Mouse (Mus musculus) stomach, embryonic 16.5 days (tissue): ENCODE measurements at regions not wholly inside any gene's neighbourhood (a gene's known extent, or its start where the extent isn't known, plus 50 kb on each side); places are given as distances from the start of the nearest gene placed in this dataset.
"Not testable (repeated sequence)": the region's sequence is repeated elsewhere in the genome, so short reads cannot be mapped to it uniquely, and the experiment has no call there.

Experiments used
- ATAC-seq: fragments of 200-750 bp; cut with Nextera tagmentation; 2 replicates; pipeline ENCODE4 v1.8.0; 2017; ENCODE audit warnings: moderate number of reproducible peaks, moderate TSS enrichment; ENCODE audit not compliant: insufficient read depth, low FRiP score
- H3K27ac ChIP-seq: fragments of 300-500 bp; sonication (generic); 2 replicates; pipeline ENCODE4 v1.5.1; 2014; ENCODE audit warnings: low read length
- H3K27me3 ChIP-seq: fragments of 300-500 bp; sonication (generic); 2 replicates; pipeline ENCODE4 v1.6.1; 2014; ENCODE audit warnings: low read length, control low read depth, mixed read lengths; ENCODE audit not compliant: control insufficient read depth, insufficient read depth
- H3K36me3 ChIP-seq: fragments of 300-500 bp; sonication (generic); 2 replicates; pipeline ENCODE4 v1.6.1; 2014; ENCODE audit warnings: low read length; ENCODE audit not compliant: control insufficient read depth, insufficient read depth
- H3K4me1 ChIP-seq: fragments of 300-500 bp; sonication (generic); 2 replicates; pipeline ENCODE4 v1.6.1; 2014; ENCODE audit warnings: low read length, control low read depth, mixed read lengths; ENCODE audit not compliant: control insufficient read depth, insufficient read depth
- H3K4me2 ChIP-seq: fragments of 300-500 bp; sonication (generic); 2 replicates; pipeline ENCODE4 v1.6.1; 2014; ENCODE audit warnings: low read depth, low read length, mixed read lengths
- H3K4me3 ChIP-seq: fragments of 300-500 bp; sonication (generic); replicated peaks from 2 replicates; pipeline ENCODE4 v1.5.1; 2014; ENCODE audit warnings: mild to moderate bottlenecking, low read length
- H3K9ac ChIP-seq: fragments of 300-500 bp; sonication (generic); 2 replicates; pipeline ENCODE4 v1.6.1; 2014; ENCODE audit warnings: low read length
- H3K9me3 ChIP-seq: fragments of 300-500 bp; sonication (generic); replicated peaks from 2 replicates; pipeline ENCODE4 v1.6.1; 2016; ENCODE audit warnings: low read length, control low read depth; ENCODE audit not compliant: control insufficient read depth
- WGBS: fragments of 180-500 bp; shearing (Covaris S2); extraction: QIAGEN DNeasy Blood & Tissue Kit; methylation state at CpG from one replicate; pipeline ENCODE4 v1.1.7; 2014; 5-methylcytosine and 5-hydroxymethylcytosine counted together

DNA sequence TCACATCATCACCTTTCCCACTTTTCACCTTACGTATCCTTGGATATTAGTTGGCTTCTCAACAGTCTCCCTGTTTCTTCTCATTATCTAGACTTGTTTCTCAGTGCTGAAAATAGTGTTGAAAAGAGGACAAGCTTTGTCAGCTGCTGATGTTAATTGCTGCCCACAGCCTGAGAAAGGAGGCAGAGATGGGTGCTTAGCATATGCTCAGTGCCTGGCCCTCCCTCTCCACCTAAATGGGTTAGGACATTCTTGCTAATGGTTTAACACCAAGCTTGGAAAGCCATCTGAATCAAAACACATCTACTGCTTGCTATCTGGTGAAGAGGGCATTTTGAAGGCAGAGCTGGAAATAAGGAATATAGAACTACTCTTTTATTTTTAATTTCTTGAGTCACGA is 298.5 kb upstream of the Meis2 start:
- Histone ChIP-seq H3K36me3 (no peaks in the 10 kb centered on the region), H3K9me3 (no peaks in the 10 kb centered on the region), H3K4me1 (no peaks in the 10 kb centered on the region), H3K27ac (no peak overlapping the region), H3K4me3 (no peak overlapping the region), H3K9ac (no peak overlapping the region), H3K4me2 (no peak overlapping the region), H3K27me3 (no peaks in the 10 kb centered on the region)
- no peak for ATAC-seq
- 88% methylated on average over 2 of the region's 2 CpGs for WGBS

DNA sequence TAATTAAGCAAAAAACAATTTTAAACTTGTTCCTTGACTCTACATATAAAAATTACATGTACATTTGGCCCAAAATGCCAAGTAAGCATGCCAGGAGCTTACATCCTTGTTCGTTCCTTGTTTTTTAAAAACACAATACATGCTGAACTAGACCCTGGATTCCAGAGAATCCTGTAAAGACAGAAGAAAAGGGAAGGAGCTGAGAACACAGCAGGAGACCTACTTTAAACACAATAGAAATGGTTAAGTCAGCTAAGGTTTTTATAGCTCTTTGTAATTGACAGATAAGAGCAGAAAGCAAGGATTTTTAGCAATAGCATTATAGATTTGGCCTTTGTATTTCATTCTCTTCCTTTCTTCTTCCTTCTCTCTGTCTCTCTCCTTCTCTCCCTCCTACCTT is 292.5 kb upstream of the Meis2 start:
- no peak overlapping the region for H3K9ac ChIP-seq
- H3K27me3 ChIP-seq = no peaks in the 10 kb centered on the region
- WGBS = 76% methylated on average over 1 of the region's 1 CpGs
- H3K9me3 ChIP-seq = no peaks in the 10 kb centered on the region
- no peaks in the 10 kb centered on the region for H3K36me3 ChIP-seq
- no peak overlapping the region for H3K27ac ChIP-seq
- H3K4me1 ChIP-seq = no peaks in the 10 kb centered on the region
- no peak overlapping the region for H3K4me2 ChIP-seq
- no peak overlapping the region for H3K4me3 ChIP-seq
- ATAC-seq = no peak

DNA sequence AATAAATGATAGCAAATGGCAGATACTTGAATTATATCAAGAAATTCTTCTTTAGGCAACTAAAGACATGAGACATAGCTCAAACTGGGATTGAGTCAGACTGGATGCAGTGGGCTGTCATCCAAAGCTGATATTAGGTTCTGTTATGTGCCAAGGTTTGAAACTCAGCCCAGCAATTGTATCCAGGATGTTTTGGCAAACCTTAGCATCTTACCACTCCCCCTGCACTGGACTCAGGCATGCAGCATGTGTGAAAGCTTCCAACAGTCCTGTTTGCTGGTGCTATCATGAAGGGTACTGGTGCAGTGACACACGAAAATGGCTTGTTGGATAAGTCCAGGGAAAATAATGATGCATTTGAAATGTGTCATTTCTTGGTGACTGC is 282.9 kb upstream of the Meis2 start:
- no peaks in the 10 kb centered on the region for H3K9me3 ChIP-seq
- H3K4me1 ChIP-seq = no peaks in the 10 kb centered on the region
- no peak overlapping the region for H3K4me2 ChIP-seq
- no peak for ATAC-seq
- 62% methylated on average over 1 of the region's 1 CpGs for WGBS
- H3K9ac ChIP-seq = no peak overlapping the region
- H3K4me3 ChIP-seq = no peak overlapping the region
- H3K27me3 ChIP-seq = no peaks in the 10 kb centered on the region
- no peak overlapping the region for H3K27ac ChIP-seq
- no peaks in the 10 kb centered on the region for H3K36me3 ChIP-seq

GRCm38 (mm10) chr2:116347827-116348529 is 282.3 kb upstream of the Meis2 start:
- H3K36me3 ChIP-seq = no peaks in the 10 kb centered on the region
- no peaks in the 10 kb centered on the region for H3K4me1 ChIP-seq
- H3K4me3 ChIP-seq = no peak overlapping the region
- H3K27me3 ChIP-seq = no peaks in the 10 kb centered on the region
- WGBS = 78% methylated on average over 3 of the region's 3 CpGs
- no peak overlapping the region for H3K4me2 ChIP-seq
- H3K27ac ChIP-seq = no peak overlapping the region
- no peak for ATAC-seq
- no peaks in the 10 kb centered on the region for H3K9me3 ChIP-seq
- H3K9ac ChIP-seq = no peak overlapping the region

GRCm38 (mm10) chr2:116331801-116332200 is 266.2 kb upstream of the Meis2 start:
- no peak for ATAC-seq
- WGBS = 90% methylated on average over 3 of the region's 3 CpGs
- H3K9ac ChIP-seq = no peak overlapping the region

DNA sequence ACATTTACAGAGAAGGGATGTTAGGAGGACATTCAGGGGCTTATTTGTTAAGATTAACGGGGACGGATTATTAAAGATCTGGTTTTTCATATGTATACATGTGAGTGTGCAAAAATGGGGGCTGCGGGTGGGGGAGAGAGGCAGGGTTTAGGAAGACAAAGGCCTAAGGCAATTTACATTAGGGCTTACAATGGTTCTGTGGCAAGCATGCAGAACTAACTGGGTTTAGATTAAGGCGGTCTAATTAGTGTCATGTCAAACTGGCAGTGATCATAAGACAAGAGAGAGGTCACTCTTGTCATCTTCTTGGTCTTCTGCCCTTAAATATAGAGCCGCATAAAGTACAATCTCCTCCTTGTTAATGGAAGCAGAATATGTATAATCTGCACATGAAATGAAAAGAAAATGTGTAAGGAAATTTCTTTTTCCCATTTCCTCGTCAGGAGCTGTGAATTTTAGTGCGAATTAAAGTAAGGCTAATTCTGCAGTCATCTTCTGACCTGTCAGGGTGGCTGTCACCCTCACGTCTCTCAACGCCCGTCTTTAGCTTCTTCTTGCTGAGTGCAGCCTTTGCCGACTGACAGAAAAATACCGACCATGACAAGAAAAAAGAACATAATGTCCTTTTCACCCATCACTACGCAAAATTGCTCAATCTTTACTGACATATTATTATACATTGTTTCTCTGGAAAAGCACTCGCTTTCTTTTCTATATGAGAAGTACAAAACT is 256.6 kb upstream of the Meis2 start:
- no peak overlapping the region for H3K4me3 ChIP-seq
- H3K36me3 ChIP-seq = no peaks in the 10 kb centered on the region
- H3K9me3 ChIP-seq = no peaks in the 10 kb centered on the region
- H3K27ac ChIP-seq = no peak overlapping the region
- H3K4me2 ChIP-seq = no peak overlapping the region
- no peak overlapping the region for H3K9ac ChIP-seq
- ATAC-seq = no peak
- WGBS = 83% methylated on average over 14 of the region's 14 CpGs
- H3K4me1 ChIP-seq = no peaks in the 10 kb centered on the region
- no peaks in the 10 kb centered on the region for H3K27me3 ChIP-seq

More at GRCm38 (mm10) chr2:116331801-116332200, 266.2 kb upstream of the Meis2 start:
- no peak overlapping the region for H3K4me3 ChIP-seq
- no peaks in the 10 kb centered on the region for H3K4me1 ChIP-seq
- H3K9me3 ChIP-seq = no peaks in the 10 kb centered on the region
- H3K27me3 ChIP-seq = no peaks in the 10 kb centered on the region
- H3K27ac ChIP-seq = no peak overlapping the region
- H3K4me2 ChIP-seq = no peak overlapping the region
- H3K36me3 ChIP-seq = no peaks in the 10 kb centered on the region

DNA sequence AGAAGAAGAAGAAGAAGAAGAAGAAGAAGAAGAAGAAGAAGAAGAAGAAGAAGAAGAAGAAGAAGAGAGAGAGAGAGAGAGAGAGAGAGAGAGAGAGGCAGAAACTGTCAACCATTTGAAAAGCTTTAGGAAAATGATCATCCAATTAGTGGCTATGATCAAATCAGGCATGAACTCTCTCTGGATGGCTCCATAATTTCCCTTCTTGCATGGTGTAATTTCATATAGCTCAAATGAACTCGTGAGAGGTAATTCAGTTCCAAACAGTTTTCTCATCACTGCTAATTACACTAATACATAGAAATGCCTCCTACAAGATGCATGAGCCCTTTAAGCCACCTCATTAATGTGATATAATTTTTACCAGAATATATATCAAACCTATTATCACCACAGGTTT is 233.9 kb upstream of the Meis2 start:
- H3K36me3 ChIP-seq = no peaks in the 10 kb centered on the region
- ATAC-seq = no peak
- no peaks in the 10 kb centered on the region for H3K4me1 ChIP-seq
- no peak overlapping the region for H3K27ac ChIP-seq
- no peak overlapping the region for H3K4me3 ChIP-seq
- no peak overlapping the region for H3K4me2 ChIP-seq
- H3K27me3 ChIP-seq = no peaks in the 10 kb centered on the region
- H3K9ac ChIP-seq = no peak overlapping the region
- WGBS = 70% methylated on average over 1 of the region's 1 CpGs
- H3K9me3 ChIP-seq = no peaks in the 10 kb centered on the region

- no peak for ATAC-seq
- no peak overlapping the region for H3K4me3 ChIP-seq
- H3K4me1 ChIP-seq = no peaks in the 10 kb centered on the region
- no peak overlapping the region for H3K4me2 ChIP-seq
- H3K36me3 ChIP-seq = no peaks in the 10 kb centered on the region
- WGBS = 65% methylated on average over 7 of the region's 7 CpGs
- H3K9ac ChIP-seq = no peak overlapping the region
- H3K27ac ChIP-seq = no peak overlapping the region
- H3K27me3 ChIP-seq = no peaks in the 10 kb centered on the region
- H3K9me3 ChIP-seq = no peaks in the 10 kb centered on the region
Measured at GRCm38 (mm10) chr2:116289886-116290285, 224.2 kb upstream of the Meis2 start.

- H3K36me3 ChIP-seq, H3K4me1 ChIP-seq, H3K9ac ChIP-seq, H3K4me3 ChIP-seq, ATAC-seq, H3K4me2 ChIP-seq, H3K9me3 ChIP-seq, H3K27ac ChIP-seq, H3K27me3 ChIP-seq: not testable (repeated sequence)
- 70% methylated on average over 3 of the region's 3 CpGs for WGBS
Measured at GRCm38 (mm10) chr2:116243191-116243590, 177.6 kb upstream of the Meis2 start.
